Mouse (Mus musculus) erythroblast, adult 5-6 weeks (primary cell): Measurements from ENCODE around the gene Bcl2l11. TPM values are rescaled to one million over a fixed set of nuclear protein-coding genes. Genes with fewer than 3 reads are reported as not detected.
A peak's percentile ranks its signal among the peaks of the same experiment; 100 is the strongest.
"Not testable (repeated sequence)": the region's sequence is repeated elsewhere in the genome, so short reads cannot be mapped to it uniquely, and the experiment has no call there.

Experiments
- ATAC-seq: replicated peaks from 2 replicates; pipeline ENCODE4 v1.8.0; 2016; ENCODE audit warnings: moderate number of reproducible peaks, mild to moderate bottlenecking, moderate TSS enrichment, inconsistent platforms; ENCODE audit not compliant: poor library complexity, low FRiP score, severe bottlenecking
- total RNA-seq, 2 experiments: library from RNA; stranded (forward) in 1 of 2; stranded (reverse) in 1 of 2; fragments of 150-400 nt in 1 of 2; fragments of 200-764, 138-1000 nt in 1 of 2; gene quantifications; 2 replicates each; pipeline versions ENCODE4 v1.2.3 to v1.2.4; 2015 to 2017; ENCODE audit warnings: low replicate concordance in 2 of 2

Bcl2l11 gene
- total RNA-seq, 2 experiments from 2014 or later, result 3.8 to 14.8 TPM

- ATAC-seq, result no peak
These were observed 42.1 kb downstream of the Bcl2l11 start for GRCm38 (mm10) chr2:128167930-128168329.

GRCm38 (mm10) chr2:128169486-128169885 is 43.6 kb downstream of the Bcl2l11 start:
- no peak for ATAC-seq

- no peak for ATAC-seq
These were observed 44.1 kb downstream of the Bcl2l11 start for GRCm38 (mm10) chr2:128169972-128170371.

GRCm38 (mm10) chr2:128170614-128171013 is 44.8 kb downstream of the Bcl2l11 start:
- ATAC-seq, result no peak

GRCm38 (mm10) chr2:128172266-128172665 is 46.4 kb downstream of the Bcl2l11 start:
- no peak for ATAC-seq

DNA sequence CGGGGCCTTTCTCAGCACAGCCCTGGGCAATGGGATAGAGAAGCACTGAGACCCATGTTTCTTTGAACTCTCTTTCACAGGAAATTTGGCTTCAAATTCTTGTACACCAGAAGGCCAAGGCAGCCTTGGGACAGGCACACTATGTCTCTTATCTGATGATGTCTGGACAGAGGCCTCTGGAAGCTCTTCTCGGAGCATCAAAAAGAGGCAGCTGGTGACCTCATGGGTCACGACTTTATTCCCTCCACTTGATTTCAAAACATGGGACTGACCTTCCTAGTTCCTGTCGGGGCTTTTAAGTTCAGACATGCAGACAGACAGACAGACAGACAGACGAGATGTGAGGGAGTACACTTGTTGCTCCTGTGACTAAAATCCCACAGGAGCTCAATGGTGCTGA is 48.3 kb downstream of the Bcl2l11 start:
- no peak for ATAC-seq

- no peak for ATAC-seq
These were observed 48.9 kb downstream of the Bcl2l11 start for GRCm38 (mm10) chr2:128174604-128175342.

DNA sequence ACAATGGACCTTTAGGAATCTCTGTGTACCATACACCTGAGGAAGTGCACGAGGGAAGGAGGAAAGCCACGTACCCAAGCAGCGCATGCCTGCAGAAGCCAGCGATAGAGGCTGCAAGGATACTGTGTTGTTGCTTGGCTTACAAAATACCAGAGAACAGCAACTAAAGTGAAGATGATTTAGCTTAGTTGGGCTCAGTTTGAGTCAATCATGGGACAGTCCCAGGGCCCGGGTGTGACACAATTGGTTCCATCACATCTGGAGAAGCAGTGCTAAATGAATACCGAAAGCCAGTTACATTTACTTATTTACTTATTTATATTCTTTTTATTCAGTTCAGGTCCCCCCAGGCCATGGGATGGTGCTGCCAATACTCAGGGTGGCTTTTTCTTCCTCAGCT is 49.8 kb downstream of the Bcl2l11 start:
- no peak for ATAC-seq

GRCm38 (mm10) chr2:128176391-128177044 is 50.7 kb downstream of the Bcl2l11 start:
- no peak for ATAC-seq

GRCm38 (mm10) chr2:128177241-128177661 is 51.4 kb downstream of the Bcl2l11 start:
- ATAC-seq, result no peak

GRCm38 (mm10) chr2:128179126-128179807 is 53.4 kb downstream of the Bcl2l11 start:
- ATAC-seq, result no peak

- peak; percentile 80 for ATAC-seq
These were observed 54.1 kb downstream of the Bcl2l11 start for GRCm38 (mm10) chr2:128179808-128180379.

DNA sequence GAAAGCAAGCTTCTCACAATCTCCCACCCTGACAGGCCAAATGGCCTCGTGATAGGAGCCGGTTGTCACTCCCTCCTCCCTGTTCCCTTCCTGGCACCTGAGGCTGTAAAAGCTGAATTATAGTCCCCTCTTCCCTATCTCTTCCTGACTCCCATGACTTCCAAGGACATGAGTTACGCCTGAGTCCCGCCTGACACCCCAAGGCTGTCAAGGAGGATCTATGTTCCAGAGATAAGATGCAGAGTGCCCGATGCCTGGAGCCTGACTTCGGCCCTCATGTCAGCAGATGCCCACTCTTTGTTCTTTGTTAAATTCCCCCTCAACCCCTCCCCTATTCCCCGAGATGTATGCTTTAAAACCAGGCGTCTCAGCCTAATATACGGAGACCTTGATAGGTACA is 56.3 kb downstream of the Bcl2l11 start:
- ATAC-seq, result not testable (repeated sequence)

DNA sequence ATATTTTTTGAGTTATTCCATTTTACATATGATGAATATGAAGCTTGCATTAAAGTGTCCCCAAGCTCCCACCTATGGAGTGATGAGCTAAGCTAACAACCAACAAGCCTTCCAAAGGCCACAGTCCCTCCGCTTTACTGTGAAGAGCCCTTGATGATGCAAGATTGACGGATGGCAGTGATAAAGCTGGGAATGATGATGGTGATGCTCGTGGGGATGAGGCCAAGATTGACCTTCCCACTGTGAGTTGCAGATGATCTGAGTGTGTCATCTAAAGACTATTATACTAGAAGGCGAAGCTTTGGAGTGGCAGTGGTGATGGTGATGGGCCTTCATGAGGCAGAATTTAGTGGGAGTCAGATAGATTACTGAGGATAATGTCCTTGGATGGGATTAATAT is 56.9 kb downstream of the Bcl2l11 start:
- no peak for ATAC-seq

- no peak for ATAC-seq
These were observed 57.9 kb downstream of the Bcl2l11 start for GRCm38 (mm10) chr2:128183762-128184161.

- no peak for ATAC-seq
These were observed 60.1 kb downstream of the Bcl2l11 start for GRCm38 (mm10) chr2:128185942-128186341.

GRCm38 (mm10) chr2:128187277-128187676 is 61.4 kb downstream of the Bcl2l11 start:
- no peak for ATAC-seq

- no peak for ATAC-seq
These were observed 62.6 kb downstream of the Bcl2l11 start for GRCm38 (mm10) chr2:128188461-128188860.

DNA sequence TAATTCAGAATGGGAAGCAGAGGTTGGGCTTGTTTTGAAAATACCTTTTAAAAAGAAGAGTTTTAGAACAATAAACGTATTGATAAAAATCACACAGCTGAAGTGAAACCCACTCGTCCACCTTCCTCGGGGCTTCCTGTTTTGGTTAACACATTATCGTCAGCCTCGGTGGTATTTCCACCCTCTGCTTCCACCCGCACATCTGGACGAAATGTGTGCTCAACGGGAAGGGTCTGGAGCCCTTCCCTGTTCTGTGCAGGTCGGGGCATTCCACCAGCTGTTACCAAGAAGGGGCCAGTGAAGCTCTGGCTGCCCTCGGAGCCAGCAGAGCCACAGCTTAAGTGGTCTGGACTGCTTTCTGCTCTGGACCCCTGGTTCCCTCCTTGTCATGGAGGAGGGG is 63.9 kb downstream of the Bcl2l11 start:
- no peak for ATAC-seq

DNA sequence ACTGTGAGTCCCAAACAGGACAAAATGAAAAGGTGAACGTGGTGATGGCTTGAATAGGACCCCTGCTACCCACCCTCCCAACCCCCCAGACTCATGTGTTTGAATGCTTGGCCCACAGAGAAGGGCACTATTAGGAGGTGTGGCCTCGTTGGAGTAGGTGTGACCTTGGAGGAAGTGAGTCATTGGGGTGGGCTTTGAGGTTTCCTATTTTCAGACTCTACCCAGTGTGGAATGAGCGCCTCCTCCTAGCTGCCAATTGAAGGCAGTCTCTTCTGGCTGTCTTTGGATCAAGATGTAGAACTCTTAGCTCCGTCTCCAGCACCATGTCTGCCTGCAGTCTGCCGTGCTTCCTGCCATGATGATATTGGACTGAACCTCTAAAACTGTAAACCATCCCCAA is 64.4 kb downstream of the Bcl2l11 start:
- no peak for ATAC-seq

DNA sequence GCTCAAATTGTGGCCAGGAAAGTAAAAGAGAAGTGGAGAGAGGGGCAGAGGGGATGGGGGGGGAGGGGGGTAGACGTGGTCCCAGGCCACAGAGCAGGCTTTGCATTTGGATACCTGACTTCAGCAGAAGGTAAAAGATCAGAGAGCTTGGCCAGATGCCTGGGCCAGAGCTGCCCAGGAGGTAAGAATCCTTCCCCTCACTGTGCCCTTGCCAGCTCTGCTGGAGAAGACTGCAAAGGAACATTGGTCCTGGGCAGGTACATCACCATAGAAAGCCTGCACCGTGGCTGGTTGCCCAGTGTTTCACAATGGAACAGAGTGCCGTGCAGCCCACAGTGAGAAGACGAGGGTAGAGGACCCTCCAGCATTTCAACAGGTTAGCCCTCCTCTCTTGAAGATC is 67.6 kb downstream of the Bcl2l11 start:
- no peak for ATAC-seq
